Mouse (Mus musculus): ENCODE results near the gene Robo1.

GRCm38 (mm10) chr16:72990376-72991167 is 682.5 kb downstream of the Robo1 start:
- no peak for TF ChIP-seq POLR2A (IDR thresholded peaks at IDR 0.05; ENCODE audit: insufficient read depth, low read length)
- no peak for TF ChIP-seq EP300 (IDR thresholded peaks at IDR 0.05; ENCODE audit: insufficient read depth, low read depth, low read length)
- no peak for TF ChIP-seq CTCF (IDR thresholded peaks at IDR 0.05; ENCODE audit: low read depth, low read length)
